Mouse (Mus musculus) megakaryocyte, embryonic 14.5 days (primary cell): ENCODE results near the gene E130308A19Rik. TPM values are rescaled to one million over a fixed set of nuclear protein-coding genes. Genes with fewer than 3 reads are reported as not detected.

ENCODE experiments used
- H3K27me3 ChIP-seq: replicated peaks from 2 replicates; pipeline ENCODE3; 2012; ENCODE audit warnings: inconsistent platforms
- H3K36me3 ChIP-seq: replicated peaks from 2 replicates; pipeline ENCODE3; 2012; ENCODE audit warnings: low read length, inconsistent platforms, mixed read lengths
- H3K4me1 ChIP-seq: 2 replicates; pipeline ENCODE4 v1.6.1; 2012; ENCODE audit warnings: inconsistent platforms
- H3K4me3 ChIP-seq: replicated peaks from 2 replicates; pipeline ENCODE3; 2012; ENCODE audit warnings: moderate library complexity, mild to moderate bottlenecking, inconsistent platforms
- H3K9me3 ChIP-seq: 2 replicates; pipeline ENCODE4 v1.6.1; 2012; ENCODE audit warnings: inconsistent platforms
- FLI1 ChIP-seq: IDR thresholded peaks from 2 replicates; pipeline ENCODE4 v1.6.1; 2012; ENCODE audit warnings: low read length, inconsistent platforms, mixed read lengths
- GATA1 ChIP-seq: IDR thresholded peaks from 3 replicates; pipeline ENCODE4 v1.6.1; 2012; ENCODE audit warnings: mixed read lengths, low read length, inconsistent platforms, borderline replicate concordance
- polyA plus RNA-seq: library from polyadenylated mRNA; stranded (reverse); fragments of >175 nt; gene quantifications from 2 replicates; pipeline ENCODE4 v1.2.3, GENCODE M21; 2012; ENCODE audit warnings: low replicate concordance; ENCODE audit not compliant: insufficient read depth

Gene E130308A19Rik
- polyA plus RNA-seq, 1 experiment: 0.51 TPM

DNA sequence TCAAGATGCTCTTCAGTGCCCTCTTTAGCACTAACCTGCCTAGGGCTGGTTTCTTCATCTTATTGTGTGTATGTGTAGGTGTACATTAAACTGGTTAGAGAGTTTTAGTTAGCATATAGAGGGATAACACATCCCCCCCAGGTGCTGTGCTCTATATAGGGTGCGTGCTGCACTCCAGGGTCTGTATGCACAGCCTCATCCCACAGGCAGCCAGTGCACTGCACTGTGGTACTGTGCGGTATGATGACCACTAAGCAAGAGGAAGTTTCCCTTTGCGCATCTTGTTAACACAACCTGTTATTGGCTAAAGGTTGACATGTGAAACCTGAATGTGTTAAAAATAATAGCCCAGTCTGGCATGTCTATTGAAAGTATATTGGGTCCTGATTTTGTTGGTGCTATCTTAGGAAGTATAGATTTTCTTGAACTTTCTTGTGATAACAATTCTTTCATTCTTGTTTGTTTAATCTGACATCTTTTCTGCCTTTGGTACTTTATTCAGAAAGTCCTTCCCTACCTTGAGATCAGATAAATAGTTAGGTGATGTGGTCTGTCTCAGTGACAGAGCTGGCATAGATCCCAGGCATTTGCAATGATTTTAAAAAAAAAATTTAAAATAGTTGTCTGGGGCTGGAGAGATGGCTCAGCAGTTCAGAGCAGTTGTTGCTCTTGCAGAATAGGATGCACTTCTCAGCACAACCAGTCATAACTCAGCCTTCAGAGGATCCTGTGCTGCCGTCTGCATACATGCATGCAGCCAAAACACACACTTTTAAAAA lies 73.2 kb downstream of the E130308A19Rik start:
- Histone ChIP-seq H3K4me3 (no peak overlapping the region), H3K4me1 (0 out of 2 replicates have a peak, but pooled peaks cover 3% of the 10 kb centered on the region), H3K9me3 (no peaks in the 10 kb centered on the region), H3K27me3 (no peaks in the 10 kb centered on the region), H3K36me3 (no peaks in the 10 kb centered on the region)
- TF ChIP-seq GATA1 (no peak), FLI1 (no peak)

DNA sequence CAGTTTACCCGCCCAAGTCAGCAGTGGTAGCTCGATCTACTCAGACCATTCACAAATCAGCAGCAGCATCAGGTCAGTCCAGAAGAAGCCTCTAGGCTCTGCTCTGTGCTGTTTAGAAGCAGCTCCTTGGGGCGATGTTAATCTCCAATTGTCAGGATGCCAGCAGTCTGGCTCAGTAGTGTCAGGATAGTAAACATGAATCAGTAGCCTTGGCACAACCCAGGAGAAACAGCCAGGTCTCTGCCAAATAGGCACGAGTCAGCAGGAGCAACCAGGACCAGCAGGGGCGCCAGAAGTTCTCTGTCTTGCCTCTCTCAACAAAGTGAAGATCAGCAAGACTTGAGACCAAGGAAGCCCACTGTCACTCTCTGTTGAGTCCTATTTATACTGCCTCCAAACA lies 83.3 kb downstream of the E130308A19Rik start:
- Histone ChIP-seq H3K27me3 (no peaks in the 10 kb centered on the region), H3K9me3 (no peaks in the 10 kb centered on the region), H3K4me3 (no peak overlapping the region), H3K36me3 (no peaks in the 10 kb centered on the region), H3K4me1 (peaks cover 13% of the 10 kb centered on the region)
- TF ChIP-seq GATA1 (no peak), FLI1 (no peak)

DNA sequence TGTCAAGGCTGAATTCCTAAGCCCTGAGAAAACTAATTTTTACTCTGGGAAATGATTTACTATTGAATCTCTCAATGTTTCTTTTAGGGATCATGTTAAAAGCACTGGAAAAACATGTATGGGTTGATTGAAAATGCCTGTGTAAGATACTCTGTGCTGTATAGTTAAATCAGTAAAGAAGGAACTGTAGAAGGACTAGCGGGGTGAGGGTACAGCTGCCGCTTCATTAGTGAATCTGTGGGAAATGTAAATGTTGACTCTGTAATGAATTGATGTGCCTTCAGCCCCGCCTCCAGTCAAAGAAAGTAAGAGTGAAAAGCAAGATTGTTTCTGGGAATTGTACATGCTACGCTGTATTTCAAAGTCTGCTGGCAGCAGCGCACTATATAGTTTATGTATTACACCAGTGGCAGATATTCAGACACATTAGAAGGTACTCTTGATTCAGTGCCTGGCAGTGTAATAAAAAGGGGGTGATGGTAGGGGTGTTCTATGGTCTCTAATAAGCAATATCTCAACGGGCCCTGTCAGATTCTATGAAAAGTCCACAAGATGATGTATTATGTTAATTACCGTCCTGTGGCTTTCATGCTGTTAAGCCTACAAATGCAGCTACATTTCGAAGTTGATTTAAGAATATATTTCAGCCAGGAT lies 84.9 kb downstream of the E130308A19Rik start:
- no peaks in the 10 kb centered on the region for H3K27me3 ChIP-seq
- no peak for TF ChIP-seq FLI1
- TF ChIP-seq GATA1: no peak

DNA sequence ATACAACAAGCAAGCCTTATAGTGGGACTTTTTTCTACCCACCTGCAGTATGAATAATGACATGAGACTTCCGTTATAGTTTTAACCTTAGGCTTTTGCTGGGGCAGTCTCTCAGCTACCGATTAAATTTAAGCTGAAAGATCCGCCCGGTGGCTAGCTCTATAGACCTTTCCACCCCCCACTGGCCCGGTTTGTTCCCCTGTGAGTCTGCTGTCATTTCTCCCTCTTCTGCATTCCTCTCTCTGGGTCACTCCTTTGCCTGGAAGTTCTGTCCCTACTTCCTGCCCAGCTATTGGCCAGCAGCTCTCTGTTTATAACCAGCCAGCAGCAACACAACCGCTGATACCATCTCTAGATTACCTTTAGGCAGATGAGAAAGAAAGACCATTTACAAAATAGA lies 86.4 kb downstream of the E130308A19Rik start:
- peaks cover 4% of the 10 kb centered on the region; the same call in 1 of the 2 replicates for H3K4me1 ChIP-seq
- no peaks in the 10 kb centered on the region for H3K27me3 ChIP-seq
- H3K4me3 ChIP-seq: no peak overlapping the region
- H3K9me3 ChIP-seq: no peaks in the 10 kb centered on the region
- TF ChIP-seq FLI1 (no peak), GATA1 (no peak)
- H3K36me3 ChIP-seq: no peaks in the 10 kb centered on the region

More for the DNA sequence above, 84.9 kb downstream of the E130308A19Rik start:
- Histone ChIP-seq H3K4me1 (peaks cover 13% of the 10 kb centered on the region), H3K4me3 (no peak overlapping the region), H3K36me3 (no peaks in the 10 kb centered on the region), H3K9me3 (no peaks in the 10 kb centered on the region)

DNA sequence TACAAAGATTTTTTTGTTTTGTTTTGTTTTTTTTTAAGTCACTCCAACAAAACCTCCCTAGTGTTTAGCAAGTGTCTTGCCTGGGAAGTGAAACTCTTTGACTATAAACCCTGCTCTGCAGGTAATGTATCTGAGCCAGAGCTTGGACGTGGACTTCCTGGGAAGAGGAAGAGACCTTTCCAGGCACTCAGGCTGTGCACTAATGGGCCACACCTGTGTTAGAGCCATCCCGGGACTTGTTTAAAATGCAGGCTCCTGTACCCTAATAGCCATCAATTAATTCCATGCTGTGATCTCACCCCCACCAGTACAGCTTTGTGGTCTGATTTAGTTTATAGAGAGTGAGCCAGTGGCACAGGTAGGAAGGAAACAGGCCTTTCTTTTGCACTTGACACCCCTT lies 86.9 kb downstream of the E130308A19Rik start:
- no peak overlapping the region for H3K4me3 ChIP-seq
- H3K36me3 ChIP-seq: no peaks in the 10 kb centered on the region
- no peaks in the 10 kb centered on the region for H3K27me3 ChIP-seq
- H3K9me3 ChIP-seq: no peaks in the 10 kb centered on the region
- H3K4me1 ChIP-seq: peaks cover 4% of the 10 kb centered on the region; the same call in 1 of the 2 replicates
- no peak for TF ChIP-seq GATA1
- TF ChIP-seq FLI1: no peak

DNA sequence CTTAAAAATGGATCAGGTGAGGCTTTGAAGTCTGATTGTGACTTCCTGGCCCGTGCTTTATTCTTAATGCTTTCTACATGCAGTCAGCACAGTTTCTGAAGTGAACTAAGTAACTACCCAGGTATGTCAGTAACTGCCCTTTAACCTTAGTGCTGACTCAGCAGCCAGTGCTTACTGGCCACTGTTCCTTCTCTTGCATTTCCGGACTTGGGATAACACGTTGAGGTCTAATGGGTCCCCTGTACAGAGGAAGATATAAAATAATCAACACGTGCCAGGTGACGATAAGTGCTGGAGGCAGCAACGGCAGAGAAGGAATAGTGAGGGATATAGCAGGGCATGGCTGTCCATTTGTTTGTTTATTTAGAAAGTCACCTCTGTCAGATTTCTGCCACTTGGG lies 88.5 kb downstream of the E130308A19Rik start:
- TF ChIP-seq GATA1 (no peak), FLI1 (no peak)
- H3K27me3 ChIP-seq: no peaks in the 10 kb centered on the region
- no peaks in the 10 kb centered on the region for H3K36me3 ChIP-seq
- H3K4me1 ChIP-seq: peaks cover 7% of the 10 kb centered on the region
- H3K4me3 ChIP-seq: no peak overlapping the region
- H3K9me3 ChIP-seq: no peaks in the 10 kb centered on the region

DNA sequence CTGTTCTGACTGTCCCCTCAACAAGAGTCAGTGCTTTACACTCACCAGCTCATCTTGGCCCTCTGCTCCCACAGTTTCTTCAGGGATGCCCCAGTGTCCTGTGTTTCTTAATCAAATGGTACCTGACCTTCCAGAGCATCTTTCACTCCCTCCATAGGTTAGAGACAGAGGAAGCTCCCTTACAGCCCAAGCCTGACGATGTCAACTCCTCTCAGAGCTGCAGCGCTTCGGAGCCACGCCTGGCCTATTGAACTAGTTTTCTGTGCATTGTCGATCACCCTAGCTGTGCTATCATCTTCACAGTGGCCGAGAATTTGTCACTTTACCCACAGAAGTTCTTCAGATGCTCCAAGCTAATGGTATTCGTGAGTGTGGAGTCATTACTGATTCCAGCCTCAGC lies 88.9 kb downstream of the E130308A19Rik start:
- peaks cover 7% of the 10 kb centered on the region for H3K4me1 ChIP-seq
- H3K27me3 ChIP-seq: no peaks in the 10 kb centered on the region
- peaks cover 4% of the 10 kb centered on the region for H3K36me3 ChIP-seq
- TF ChIP-seq GATA1 (no peak), FLI1 (no peak)
- H3K9me3 ChIP-seq: no peaks in the 10 kb centered on the region
- H3K4me3 ChIP-seq: no peak overlapping the region

DNA sequence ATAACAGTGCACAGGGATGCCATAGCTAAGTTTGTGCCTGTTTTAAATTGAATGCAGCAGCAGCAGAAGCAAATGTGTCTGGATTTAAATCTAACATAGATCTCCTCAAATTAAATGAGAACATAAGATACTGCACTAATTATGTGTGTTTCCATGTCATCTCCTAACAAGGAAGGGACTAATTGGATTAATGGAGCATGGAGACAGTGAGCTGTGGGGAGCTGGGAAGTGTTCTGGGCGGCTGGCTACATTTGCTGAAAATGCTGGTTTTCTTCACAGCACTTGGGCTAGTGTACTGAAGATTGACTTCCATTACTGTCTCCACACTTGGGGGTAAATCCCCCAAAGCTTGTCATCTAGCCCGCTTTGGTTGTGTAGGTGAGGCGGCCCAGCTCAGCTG lies 89.5 kb downstream of the E130308A19Rik start:
- no peak overlapping the region for H3K4me3 ChIP-seq
- TF ChIP-seq GATA1: no peak
- no peak for TF ChIP-seq FLI1
- no peaks in the 10 kb centered on the region for H3K27me3 ChIP-seq
- H3K4me1 ChIP-seq: peaks cover 7% of the 10 kb centered on the region
- H3K36me3 ChIP-seq: peaks cover 10% of the 10 kb centered on the region
- H3K9me3 ChIP-seq: no peaks in the 10 kb centered on the region

DNA sequence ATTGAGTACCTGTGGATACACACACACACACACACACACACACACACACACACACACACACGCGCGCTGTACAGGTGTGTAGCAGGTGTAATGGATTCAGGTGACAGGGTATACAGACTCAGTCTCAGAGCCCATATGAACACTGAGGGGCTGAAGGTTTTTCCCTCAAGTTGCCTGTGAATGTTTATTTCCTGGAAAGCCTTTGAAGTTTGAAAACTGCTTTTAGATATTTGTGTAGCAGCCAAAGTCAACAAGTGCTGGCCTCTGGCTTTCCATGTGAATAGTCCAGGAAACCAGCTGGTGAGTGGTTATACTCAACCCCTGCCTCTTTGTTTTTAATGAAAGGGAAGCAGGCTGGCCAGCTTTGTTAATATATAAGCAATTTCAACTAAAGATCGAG lies 91.3 kb downstream of the E130308A19Rik start:
- no peaks in the 10 kb centered on the region for H3K27me3 ChIP-seq

DNA sequence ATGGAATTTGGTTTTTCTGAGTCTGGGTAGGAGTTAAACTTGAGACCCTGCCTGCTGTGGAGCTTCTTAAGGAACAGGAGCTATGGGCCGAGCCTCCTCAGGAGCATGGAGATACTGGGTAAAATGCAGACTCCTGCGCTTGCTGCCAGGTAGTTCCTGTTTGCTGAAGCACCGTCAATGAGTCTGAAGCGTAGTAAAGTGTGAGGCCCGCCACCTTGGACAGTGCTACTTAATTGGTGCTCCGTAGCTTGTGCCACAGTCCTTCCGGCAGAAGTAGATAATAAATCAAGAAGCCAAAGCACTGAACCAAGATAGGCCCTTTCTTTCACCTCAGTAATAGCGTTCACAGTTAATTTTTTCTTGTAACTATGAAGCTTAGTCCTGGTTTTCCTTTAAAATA lies 92.5 kb downstream of the E130308A19Rik start:
- H3K4me3 ChIP-seq: no peak overlapping the region
- peaks cover 10% of the 10 kb centered on the region for H3K36me3 ChIP-seq
- H3K27me3 ChIP-seq: no peaks in the 10 kb centered on the region
- H3K9me3 ChIP-seq: no peaks in the 10 kb centered on the region
- no peak for TF ChIP-seq FLI1
- TF ChIP-seq GATA1: no peak
- peaks cover 7% of the 10 kb centered on the region for H3K4me1 ChIP-seq

More for the DNA sequence above, 91.3 kb downstream of the E130308A19Rik start:
- Histone ChIP-seq H3K36me3 (peaks cover 10% of the 10 kb centered on the region), H3K4me1 (peaks cover 7% of the 10 kb centered on the region), H3K4me3 (no peak overlapping the region), H3K9me3 (no peaks in the 10 kb centered on the region)
- TF ChIP-seq GATA1: no peak
- TF ChIP-seq FLI1: no peak
